Mouse (Mus musculus) olfactory bulb, adult 2 months (tissue): ENCODE results near the gene Pygb.

ENCODE experiments used
- CTCF ChIP-seq: fragments of 200-500 bp; IDR thresholded peaks from 2 replicates; pipeline ENCODE4 v1.5.1; 2012; ENCODE audit warnings: low read depth, mild to moderate bottlenecking, low read length, moderate library complexity; ENCODE audit not compliant: insufficient read depth
- POLR2A ChIP-seq: fragments of 200-500 bp; IDR thresholded peaks from 2 replicates; pipeline ENCODE4 v1.6.1; 2012; ENCODE audit warnings: mild to moderate bottlenecking, low read depth, low read length, moderate library complexity; ENCODE audit not compliant: insufficient read depth

- TF ChIP-seq CTCF, result no peak
- no peak for TF ChIP-seq POLR2A
Observed at GRCm38 (mm10) chr2:150851251-150851650, 64.7 kb downstream of the Pygb start.
